Mouse (Mus musculus): ENCODE measurements around the gene Ptma. TPM values are rescaled to one million over a fixed set of nuclear protein-coding genes. Genes with fewer than 3 reads are reported as not detected.
"Not testable (repeated sequence)": the region's sequence is repeated elsewhere in the genome, so short reads cannot be mapped to it uniquely, and the experiment has no call there.

Gene Ptma
- polyA plus RNA-seq, 1 experiment = 1,950 TPM

- WGBS = under 1% methylated on average over 15 of the region's 15 CpGs
- Histone ChIP-seq H3K4me3 (ENCODE audit: insufficient read depth, low read depth, low read length) (peak overlapping the region; percentile 88), H3K27ac (ENCODE audit: insufficient read depth, low read depth, low read length) (peak overlapping the region; percentile 18), H3K4me1 (ENCODE audit: control insufficient read depth, insufficient read depth, low read length) (peaks cover 19% of the 10 kb centered on the region)
- TF ChIP-seq POLR2A (IDR thresholded peaks at IDR 0.05; ENCODE audit: insufficient read depth, low read depth, low read length) = no peak
- no peak for TF ChIP-seq CTCF (IDR thresholded peaks at IDR 0.05; ENCODE audit: insufficient read depth, low read depth, low read length)
These were observed 2.1 kb downstream of the Ptma start for GRCm38 (mm10) chr1:86528571-86529180.

DNA sequence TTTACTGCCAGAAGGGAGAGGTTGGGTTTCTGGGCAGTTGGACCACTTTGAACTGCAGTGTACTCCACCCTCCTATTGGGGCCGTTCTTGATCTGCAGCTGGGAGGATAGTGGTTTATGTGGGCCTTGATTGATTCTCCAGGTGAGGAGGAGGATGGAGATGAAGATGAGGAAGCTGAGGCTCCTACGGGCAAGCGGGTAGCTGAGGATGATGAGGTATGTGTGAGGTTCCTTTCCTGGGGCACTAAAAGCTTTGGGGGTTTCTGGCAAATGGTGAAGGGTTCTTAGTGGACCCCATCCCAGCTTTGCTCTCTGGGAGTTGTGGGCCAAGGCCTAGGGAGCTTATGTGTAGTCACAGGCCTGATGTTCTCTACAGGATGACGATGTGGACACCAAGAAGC, 3.1 kb downstream of the Ptma start:
- peak overlapping the region; percentile 88; the same call in 1 of the 2 replicates for H3K4me3 ChIP-seq (ENCODE audit: insufficient read depth, low read depth, low read length)
- TF ChIP-seq CTCF (IDR thresholded peaks at IDR 0.05; ENCODE audit: insufficient read depth, low read depth, low read length) (no peak), POLR2A (IDR thresholded peaks at IDR 0.05; ENCODE audit: insufficient read depth, low read depth, low read length) (no peak)
- WGBS = 27% methylated on average over 4 of the region's 4 CpGs
- H3K4me1 ChIP-seq (ENCODE audit: control insufficient read depth, insufficient read depth, low read length) = peaks cover 18% of the 10 kb centered on the region
- H3K27ac ChIP-seq (ENCODE audit: insufficient read depth, low read depth, low read length) = no peak overlapping the region

DNA sequence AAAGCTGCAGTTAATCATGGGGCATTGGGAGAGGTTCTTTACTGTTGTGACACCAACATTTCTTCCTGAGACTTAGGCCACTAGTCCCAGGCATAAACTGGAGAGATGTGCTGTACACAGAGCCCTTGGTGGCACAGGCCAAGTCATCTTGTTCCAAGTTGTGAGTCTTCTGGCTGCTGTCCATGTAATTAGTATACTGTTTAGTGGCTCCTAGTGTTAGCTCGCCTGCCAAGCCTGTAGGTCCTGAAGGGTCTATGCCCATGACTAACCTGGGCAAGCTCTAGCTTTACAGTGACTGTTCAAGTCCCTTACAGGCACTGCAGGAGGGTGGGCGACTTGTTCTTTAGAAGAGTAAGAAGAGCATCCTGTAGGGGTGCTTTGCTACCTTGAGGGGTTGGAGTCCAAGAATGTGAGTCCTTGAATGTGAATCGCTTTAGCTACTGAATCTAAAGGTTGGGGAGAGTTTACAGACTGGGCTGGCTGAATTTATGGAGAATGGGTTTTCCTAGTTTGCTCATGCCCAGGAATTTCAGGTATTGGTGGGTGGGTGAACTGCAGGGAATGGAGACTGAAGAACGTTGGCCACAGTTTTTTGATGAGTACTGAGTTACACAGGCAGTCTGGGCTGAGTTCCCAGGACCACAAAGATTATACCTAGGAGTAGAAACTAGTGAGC, 4.5 kb downstream of the Ptma start:
- Histone ChIP-seq H3K4me1 (ENCODE audit: control insufficient read depth, insufficient read depth, low read length) (peaks cover 9% of the 10 kb centered on the region), H3K4me3 (ENCODE audit: insufficient read depth, low read depth, low read length) (no peak overlapping the region), H3K27ac (ENCODE audit: insufficient read depth, low read depth, low read length) (no peak overlapping the region)
- no peak for TF ChIP-seq POLR2A (IDR thresholded peaks at IDR 0.05; ENCODE audit: insufficient read depth, low read depth, low read length)
- no peak for TF ChIP-seq CTCF (IDR thresholded peaks at IDR 0.05; ENCODE audit: insufficient read depth, low read depth, low read length)
- 26% methylated on average over 4 of the region's 4 CpGs for WGBS

- no peak overlapping the region for H3K4me3 ChIP-seq (ENCODE audit: insufficient read depth, low read depth, low read length)
These were observed 5.2 kb downstream of the Ptma start for GRCm38 (mm10) chr1:86531547-86532321.

GRCm38 (mm10) chr1:86532362-86533051, 6.0 kb downstream of the Ptma start:
- TF ChIP-seq CTCF (IDR thresholded peaks at IDR 0.05; ENCODE audit: insufficient read depth, low read depth, low read length) (peak; percentile 62; the same call in 1 of the 2 replicates), POLR2A (IDR thresholded peaks at IDR 0.05; ENCODE audit: insufficient read depth, low read depth, low read length) (no peak)
- Histone ChIP-seq H3K4me1 (ENCODE audit: control insufficient read depth, insufficient read depth, low read length) (peaks cover 8% of the 10 kb centered on the region; the same call in 1 of the 2 replicates), H3K4me3 (ENCODE audit: insufficient read depth, low read depth, low read length) (no peak overlapping the region), H3K27ac (ENCODE audit: insufficient read depth, low read depth, low read length) (no peak overlapping the region)
- 23% methylated on average over 11 of the region's 11 CpGs for WGBS

More at GRCm38 (mm10) chr1:86531547-86532321, 5.2 kb downstream of the Ptma start:
- Histone ChIP-seq H3K4me1 (ENCODE audit: control insufficient read depth, insufficient read depth, low read length) (peaks cover 8% of the 10 kb centered on the region; the same call in 1 of the 2 replicates), H3K27ac (ENCODE audit: insufficient read depth, low read depth, low read length) (no peak overlapping the region)
- TF ChIP-seq POLR2A (IDR thresholded peaks at IDR 0.05; ENCODE audit: insufficient read depth, low read depth, low read length) (no peak), CTCF (IDR thresholded peaks at IDR 0.05; ENCODE audit: insufficient read depth, low read depth, low read length) (no peak)
- WGBS = 20% methylated on average over 13 of the region's 13 CpGs

- Histone ChIP-seq H3K4me1 (ENCODE audit: control insufficient read depth, insufficient read depth, low read length) (peaks cover 8% of the 10 kb centered on the region; the same call in 1 of the 2 replicates), H3K4me3 (ENCODE audit: insufficient read depth, low read depth, low read length) (no peak overlapping the region), H3K27ac (ENCODE audit: insufficient read depth, low read depth, low read length) (no peak overlapping the region)
- 74% methylated on average over 6 of the region's 6 CpGs for WGBS
- TF ChIP-seq CTCF (IDR thresholded peaks at IDR 0.05; ENCODE audit: insufficient read depth, low read depth, low read length) (no peak), POLR2A (IDR thresholded peaks at IDR 0.05; ENCODE audit: insufficient read depth, low read depth, low read length) (no peak)
These were observed 7.0 kb downstream of the Ptma start for GRCm38 (mm10) chr1:86533411-86534130.

- 41% methylated on average over 3 of the region's 3 CpGs for WGBS
- no peak for TF ChIP-seq CTCF (IDR thresholded peaks at IDR 0.05; ENCODE audit: insufficient read depth, low read depth, low read length)
- TF ChIP-seq POLR2A (IDR thresholded peaks at IDR 0.05; ENCODE audit: insufficient read depth, low read depth, low read length) = no peak
- no peaks in the 10 kb centered on the region for H3K4me1 ChIP-seq (ENCODE audit: control insufficient read depth, insufficient read depth, low read length)
- H3K4me3 ChIP-seq (ENCODE audit: insufficient read depth, low read depth, low read length) = no peak overlapping the region
- no peak overlapping the region for H3K27ac ChIP-seq (ENCODE audit: insufficient read depth, low read depth, low read length)
These were observed 11.9 kb downstream of the Ptma start for GRCm38 (mm10) chr1:86538383-86538782.

- H3K4me3 ChIP-seq (ENCODE audit: insufficient read depth, low read depth, low read length); H3K27ac ChIP-seq (ENCODE audit: insufficient read depth, low read depth, low read length); H3K4me1 ChIP-seq (ENCODE audit: control insufficient read depth, insufficient read depth, low read length): not testable (repeated sequence)
- WGBS = 93% methylated on average over 12 of the region's 12 CpGs
These were observed 13.1 kb downstream of the Ptma start for GRCm38 (mm10) chr1:86539583-86539982.

Measured in olfactory bulb, adult 2 months (tissue).